Mouse (Mus musculus): ENCODE measurements around the gene Pacrg. TPM values are rescaled to one million over a fixed set of nuclear protein-coding genes. Genes with fewer than 3 reads are reported as not detected.

Gene Pacrg
- polyA plus RNA-seq, 1 experiment from 2014 or later, result 3.6 TPM

DNA sequence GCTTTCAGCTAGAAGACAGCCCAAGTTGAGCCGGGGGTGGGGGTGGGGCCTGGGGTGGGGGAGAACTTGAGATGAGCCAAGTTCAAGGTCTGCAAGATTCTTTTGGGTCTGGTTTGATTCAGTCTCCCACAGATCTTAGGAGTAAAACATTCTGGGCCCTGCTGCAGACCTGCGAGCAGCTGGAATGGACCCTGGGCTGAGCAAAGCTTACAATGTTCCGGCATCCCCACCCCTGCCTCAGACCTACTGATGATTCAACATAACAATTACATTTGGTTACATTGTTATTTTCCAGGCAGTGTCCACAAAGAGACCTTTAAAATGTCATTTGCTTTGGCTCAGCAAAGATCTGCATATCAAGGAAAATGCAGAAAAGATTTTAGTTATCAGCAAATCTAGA is 272.7 kb downstream of the Pacrg start:
- no peaks in the 10 kb centered on the region for H3K36me3 ChIP-seq (ENCODE audit: control insufficient read depth, insufficient read depth, low read length)
- ATAC-seq (ENCODE audit: low read depth) (no peak), DNase-seq (ENCODE audit: low spot score) (no peak)
- 92% methylated on average over 3 of the region's 3 CpGs for WGBS
- no peak overlapping the region for H3K9ac ChIP-seq (ENCODE audit: low read depth, low read length)
- H3K9me3 ChIP-seq (ENCODE audit: control insufficient read depth, low read length), result no peaks in the 10 kb centered on the region
- H3K27ac ChIP-seq (replicated peaks; ENCODE audit: low read depth, low read length), result no peak overlapping the region
- H3K4me2 ChIP-seq (ENCODE audit: low read depth, low read length), result no peak overlapping the region
- no peak overlapping the region for H3K4me3 ChIP-seq (ENCODE audit: low read depth, low read length)
- H3K27me3 ChIP-seq (replicated peaks; ENCODE audit: control insufficient read depth, insufficient read depth, low read length), result no peaks in the 10 kb centered on the region
- H3K4me1 ChIP-seq (ENCODE audit: control insufficient read depth, insufficient read depth, low read length), result no peaks in the 10 kb centered on the region

- WGBS, result 95% methylated on average over 5 of the region's 5 CpGs
- H3K9me3 ChIP-seq (ENCODE audit: control insufficient read depth, low read length), result no peaks in the 10 kb centered on the region
- 0 out of 2 replicates have a peak, but pooled peaks cover 2% of the 10 kb centered on the region for H3K4me1 ChIP-seq (ENCODE audit: control insufficient read depth, insufficient read depth, low read length)
- no peak for ATAC-seq (ENCODE audit: low read depth)
- no peaks in the 10 kb centered on the region for H3K36me3 ChIP-seq (ENCODE audit: control insufficient read depth, insufficient read depth, low read length)
- H3K4me2 ChIP-seq (ENCODE audit: low read depth, low read length), result no peak overlapping the region
- no peak overlapping the region for H3K27ac ChIP-seq (replicated peaks; ENCODE audit: low read depth, low read length)
- DNase-seq (ENCODE audit: low spot score), result no peak
- H3K27me3 ChIP-seq (replicated peaks; ENCODE audit: control insufficient read depth, insufficient read depth, low read length), result no peaks in the 10 kb centered on the region
- H3K4me3 ChIP-seq (ENCODE audit: low read depth, low read length), result no peak overlapping the region
- H3K9ac ChIP-seq (ENCODE audit: low read depth, low read length), result no peak overlapping the region
These were observed 275.9 kb downstream of the Pacrg start for GRCm38 (mm10) chr17:10564191-10564590.

GRCm38 (mm10) chr17:10562871-10563270 is 277.2 kb downstream of the Pacrg start:
- H3K27me3 ChIP-seq (replicated peaks; ENCODE audit: control insufficient read depth, insufficient read depth, low read length), result no peaks in the 10 kb centered on the region
- WGBS, result 89% methylated on average over 7 of the region's 7 CpGs

GRCm38 (mm10) chr17:10560053-10560452 is 280.1 kb downstream of the Pacrg start:
- 73% methylated on average over 3 of the region's 3 CpGs for WGBS
- no peak for DNase-seq (ENCODE audit: low spot score)

More at GRCm38 (mm10) chr17:10562871-10563270, 277.2 kb downstream of the Pacrg start:
- Histone ChIP-seq H3K4me1 (ENCODE audit: control insufficient read depth, insufficient read depth, low read length) (0 out of 2 replicates have a peak, but pooled peaks cover 4% of the 10 kb centered on the region), H3K4me3 (ENCODE audit: low read depth, low read length) (no peak overlapping the region), H3K27ac (replicated peaks; ENCODE audit: low read depth, low read length) (no peak overlapping the region), H3K9ac (ENCODE audit: low read depth, low read length) (no peak overlapping the region), H3K4me2 (ENCODE audit: low read depth, low read length) (no peak overlapping the region), H3K9me3 (ENCODE audit: control insufficient read depth, low read length) (no peaks in the 10 kb centered on the region), H3K36me3 (ENCODE audit: control insufficient read depth, insufficient read depth, low read length) (no peaks in the 10 kb centered on the region)
- DNase-seq (ENCODE audit: low spot score), result no peak
- no peak for ATAC-seq (ENCODE audit: low read depth)

DNA sequence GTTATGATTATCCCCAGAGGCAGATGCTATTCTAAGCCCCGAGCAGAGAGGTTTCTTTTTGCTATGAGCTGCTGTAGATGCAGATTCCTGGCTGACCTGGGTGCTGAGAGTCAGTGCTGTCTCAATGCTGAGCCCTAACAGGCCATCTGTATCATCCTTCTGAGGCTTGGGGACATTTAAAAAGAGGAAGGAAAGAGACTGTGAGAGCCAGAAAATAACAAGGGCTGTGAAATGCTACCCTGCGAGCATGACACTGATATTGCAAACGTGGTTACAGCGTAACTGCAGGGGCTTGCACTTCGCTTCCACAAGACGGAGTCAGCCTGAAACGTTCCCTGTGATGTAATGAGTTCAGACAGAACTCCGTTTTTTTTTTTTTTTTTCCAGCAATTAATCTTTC is 281.4 kb downstream of the Pacrg start:
- H3K27me3 ChIP-seq (replicated peaks; ENCODE audit: control insufficient read depth, insufficient read depth, low read length), result no peaks in the 10 kb centered on the region
- no peak overlapping the region for H3K9ac ChIP-seq (ENCODE audit: low read depth, low read length)
- DNase-seq (ENCODE audit: low spot score), result no peak
- H3K36me3 ChIP-seq (ENCODE audit: control insufficient read depth, insufficient read depth, low read length), result no peaks in the 10 kb centered on the region
- H3K4me3 ChIP-seq (ENCODE audit: low read depth, low read length), result no peak overlapping the region
- 52% methylated on average over 8 of the region's 8 CpGs for WGBS
- no peaks in the 10 kb centered on the region for H3K9me3 ChIP-seq (ENCODE audit: control insufficient read depth, low read length)
- no peak overlapping the region for H3K4me2 ChIP-seq (ENCODE audit: low read depth, low read length)
- H3K27ac ChIP-seq (replicated peaks; ENCODE audit: low read depth, low read length), result no peak overlapping the region
- ATAC-seq (ENCODE audit: low read depth), result no peak
- 0 out of 2 replicates have a peak, but pooled peaks cover 4% of the 10 kb centered on the region for H3K4me1 ChIP-seq (ENCODE audit: control insufficient read depth, insufficient read depth, low read length)

More at GRCm38 (mm10) chr17:10560053-10560452, 280.1 kb downstream of the Pacrg start:
- no peaks in the 10 kb centered on the region for H3K27me3 ChIP-seq (replicated peaks; ENCODE audit: control insufficient read depth, insufficient read depth, low read length)
- H3K9ac ChIP-seq (ENCODE audit: low read depth, low read length), result no peak overlapping the region
- no peak overlapping the region for H3K4me3 ChIP-seq (ENCODE audit: low read depth, low read length)
- H3K9me3 ChIP-seq (ENCODE audit: control insufficient read depth, low read length), result no peaks in the 10 kb centered on the region
- H3K36me3 ChIP-seq (ENCODE audit: control insufficient read depth, insufficient read depth, low read length), result no peaks in the 10 kb centered on the region
- no peak overlapping the region for H3K4me2 ChIP-seq (ENCODE audit: low read depth, low read length)
- H3K27ac ChIP-seq (replicated peaks; ENCODE audit: low read depth, low read length), result no peak overlapping the region
- 0 out of 2 replicates have a peak, but pooled peaks cover 4% of the 10 kb centered on the region for H3K4me1 ChIP-seq (ENCODE audit: control insufficient read depth, insufficient read depth, low read length)
- ATAC-seq (ENCODE audit: low read depth), result no peak

- ATAC-seq (ENCODE audit: low read depth), result no peak
- no peak overlapping the region for H3K4me2 ChIP-seq (ENCODE audit: low read depth, low read length)
- no peaks in the 10 kb centered on the region for H3K9me3 ChIP-seq (ENCODE audit: control insufficient read depth, low read length)
- no peak overlapping the region for H3K4me3 ChIP-seq (ENCODE audit: low read depth, low read length)
- H3K4me1 ChIP-seq (ENCODE audit: control insufficient read depth, insufficient read depth, low read length), result no peaks in the 10 kb centered on the region
- no peak overlapping the region for H3K27ac ChIP-seq (replicated peaks; ENCODE audit: low read depth, low read length)
- no peaks in the 10 kb centered on the region for H3K36me3 ChIP-seq (ENCODE audit: control insufficient read depth, insufficient read depth, low read length)
- H3K9ac ChIP-seq (ENCODE audit: low read depth, low read length), result no peak overlapping the region
- 85% methylated on average over 16 of the region's 16 CpGs for WGBS
- DNase-seq (ENCODE audit: low spot score), result no peak
- H3K27me3 ChIP-seq (replicated peaks; ENCODE audit: control insufficient read depth, insufficient read depth, low read length), result no peaks in the 10 kb centered on the region
These were observed 287.6 kb downstream of the Pacrg start for GRCm38 (mm10) chr17:10552295-10553056.

- no peaks in the 10 kb centered on the region for H3K4me1 ChIP-seq (ENCODE audit: control insufficient read depth, insufficient read depth, low read length)
- WGBS, result 79% methylated on average over 15 of the region's 15 CpGs
- H3K4me2 ChIP-seq (ENCODE audit: low read depth, low read length), result no peak overlapping the region
- H3K4me3 ChIP-seq (ENCODE audit: low read depth, low read length), result no peak overlapping the region
- no peak overlapping the region for H3K9ac ChIP-seq (ENCODE audit: low read depth, low read length)
- no peaks in the 10 kb centered on the region for H3K9me3 ChIP-seq (ENCODE audit: control insufficient read depth, low read length)
- H3K36me3 ChIP-seq (ENCODE audit: control insufficient read depth, insufficient read depth, low read length), result no peaks in the 10 kb centered on the region
- ATAC-seq (ENCODE audit: low read depth) (no peak), DNase-seq (ENCODE audit: low spot score) (no peak)
- H3K27me3 ChIP-seq (replicated peaks; ENCODE audit: control insufficient read depth, insufficient read depth, low read length), result no peaks in the 10 kb centered on the region
- no peak overlapping the region for H3K27ac ChIP-seq (replicated peaks; ENCODE audit: low read depth, low read length)
These were observed 289.2 kb downstream of the Pacrg start for GRCm38 (mm10) chr17:10550781-10551520.

DNA sequence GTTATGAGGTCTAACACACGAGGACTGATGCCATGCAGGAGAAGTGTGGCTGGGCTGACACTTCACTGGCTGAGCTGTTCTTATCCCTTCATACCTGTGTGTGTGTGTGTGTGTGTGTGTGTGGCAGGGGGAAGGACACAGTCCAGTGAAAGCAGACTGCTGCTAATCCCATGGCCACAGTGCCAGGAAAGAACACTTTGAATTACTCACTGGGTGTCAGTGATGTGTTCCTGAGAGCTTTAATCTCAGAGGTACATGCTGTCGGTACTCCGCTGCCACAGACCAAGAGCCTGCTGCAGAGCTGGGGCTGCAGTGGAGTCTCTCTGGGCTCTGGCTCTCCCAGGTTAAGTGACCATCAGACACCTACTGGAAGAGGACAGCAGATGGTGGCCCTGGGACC is 290.3 kb downstream of the Pacrg start:
- Histone ChIP-seq H3K36me3 (ENCODE audit: control insufficient read depth, insufficient read depth, low read length) (no peaks in the 10 kb centered on the region), H3K4me2 (ENCODE audit: low read depth, low read length) (no peak overlapping the region), H3K4me3 (ENCODE audit: low read depth, low read length) (no peak overlapping the region), H3K9ac (ENCODE audit: low read depth, low read length) (no peak overlapping the region), H3K27ac (replicated peaks; ENCODE audit: low read depth, low read length) (no peak overlapping the region), H3K27me3 (replicated peaks; ENCODE audit: control insufficient read depth, insufficient read depth, low read length) (no peaks in the 10 kb centered on the region), H3K9me3 (ENCODE audit: control insufficient read depth, low read length) (no peaks in the 10 kb centered on the region), H3K4me1 (ENCODE audit: control insufficient read depth, insufficient read depth, low read length) (no peaks in the 10 kb centered on the region)
- ATAC-seq (ENCODE audit: low read depth) (no peak), DNase-seq (ENCODE audit: low spot score) (no peak)
- 78% methylated on average over 3 of the region's 3 CpGs for WGBS

Measured in embryonic facial prominence, embryonic 14.5 days (tissue).